Mouse (Mus musculus) MEL (cell line): Measurements from ENCODE around the gene Zxdb.
A peak's percentile ranks its signal among the peaks of the same experiment; 100 is the strongest.

ENCODE experiments used
- BHLHE40 ChIP-seq: IDR thresholded peaks from 2 replicates; pipeline ENCODE4 v1.6.1; 2012; ENCODE audit warnings: low read depth, mild to moderate bottlenecking, inconsistent platforms, low read length, improper control_type of control experiment, borderline replicate concordance
- CTCF ChIP-seq, 3 experiments: IDR thresholded peaks in 2 of 3; conservative IDR thresholded peaks in 1 of 3; 2 replicates each; pipeline ENCODE4 v1.5.1; 2011 to 2012; ENCODE audit warnings: low read length in 3 of 3, low read depth in 2 of 3, mild to moderate bottlenecking in 2 of 3, improper control_type of control experiment in 1 of 3, inconsistent platforms in 1 of 3, mixed read lengths in 1 of 3, moderate library complexity in 1 of 3; ENCODE audit not compliant: control insufficient read depth in 1 of 3, insufficient read depth in 1 of 3, poor library complexity in 1 of 3, severe bottlenecking in 1 of 3
- EP300 ChIP-seq, 2 experiments: IDR thresholded peaks; 2 replicates each; pipeline ENCODE4 v1.6.1; 2011; ENCODE audit warnings: improper control_type of control experiment in 2 of 2, low read length in 2 of 2, low read depth in 1 of 2, mild to moderate bottlenecking in 1 of 2
- ETS1 ChIP-seq: IDR thresholded peaks from 2 replicates; pipeline ENCODE4 v1.6.1; 2012; ENCODE audit warnings: low read depth, mild to moderate bottlenecking, inconsistent platforms, low read length, improper control_type of control experiment, moderate library complexity
- HCFC1 ChIP-seq: IDR thresholded peaks from 2 replicates; pipeline ENCODE4 v1.6.1; 2012; ENCODE audit warnings: low read depth, mild to moderate bottlenecking, inconsistent platforms, low read length, improper control_type of control experiment, moderate library complexity
- MAFK ChIP-seq: IDR thresholded peaks from 2 replicates; pipeline ENCODE4 v1.6.1; 2011; ENCODE audit warnings: low read depth, mild to moderate bottlenecking, low read length, improper control_type of control experiment, borderline replicate concordance
- MYC ChIP-seq: IDR thresholded peaks from 2 replicates; pipeline ENCODE4 v1.6.1; 2011; ENCODE audit warnings: low read depth, mild to moderate bottlenecking, low read length, improper control_type of control experiment, moderate library complexity
- POLR2A ChIP-seq, 2 experiments: IDR thresholded peaks; 2 replicates each; pipeline ENCODE4 v1.6.1; 2011 to 2012; ENCODE audit warnings: low read length in 2 of 2, mild to moderate bottlenecking in 2 of 2, control low read depth in 1 of 2, improper control_type of control experiment in 1 of 2, low read depth in 1 of 2, moderate library complexity in 1 of 2; ENCODE audit not compliant: control insufficient read depth in 1 of 2, insufficient read depth in 1 of 2, poor library complexity in 1 of 2
- POLR2AphosphoS5 ChIP-seq: IDR thresholded peaks from 2 replicates; pipeline ENCODE4 v1.6.1; 2012; ENCODE audit warnings: low read depth, borderline replicate concordance, mild to moderate bottlenecking, inconsistent platforms, low read length, moderate library complexity, mixed read lengths
- TCF12 ChIP-seq: IDR thresholded peaks from 2 replicates; pipeline ENCODE4 v1.6.1; 2014; ENCODE audit warnings: low read depth, mild to moderate bottlenecking, inconsistent platforms, low read length, improper control_type of control experiment, moderate library complexity
- UBTF ChIP-seq: IDR thresholded peaks from 2 replicates; pipeline ENCODE4 v1.6.1; 2012; ENCODE audit warnings: low read depth, mild to moderate bottlenecking, inconsistent platforms, low read length, improper control_type of control experiment, moderate library complexity, borderline replicate concordance; ENCODE audit not compliant: insufficient read depth

DNA sequence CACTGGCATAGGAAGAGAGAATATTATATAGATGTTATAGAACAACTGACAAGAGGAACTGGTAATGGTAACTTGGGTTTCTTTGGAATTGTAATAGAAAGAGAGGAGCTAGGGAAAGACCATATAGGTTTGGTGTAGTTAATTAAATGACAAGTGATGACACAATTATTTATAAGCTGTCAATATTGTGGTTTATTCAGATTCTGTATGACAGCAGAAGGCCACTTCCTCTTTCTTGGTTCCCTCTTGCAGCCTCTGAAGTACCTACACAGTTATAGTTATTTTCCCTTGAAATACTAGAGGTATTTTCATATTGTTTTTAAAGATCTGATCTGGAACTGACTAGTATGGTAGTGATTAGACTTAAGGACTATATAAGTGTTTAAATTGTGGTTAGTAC, 7.2 kb downstream of the Zxdb start:
- TF ChIP-seq POLR2A (IDR thresholded peaks at IDR 0.05; ENCODE audit: control insufficient read depth in 1 of 2, insufficient read depth in 1 of 2, low read depth in 1 of 2, low read length in 2 of 2, poor library complexity in 1 of 2), result no peak
- TF ChIP-seq MAFK, result no peak
- no peak for TF ChIP-seq HCFC1
- no peak for TF ChIP-seq CTCF (IDR thresholded peaks at IDR 0.05 in 2 of 3, conservative IDR thresholded peaks at IDR 0.05 in 1 of 3; ENCODE audit: control insufficient read depth in 1 of 3, insufficient read depth in 1 of 3, low read depth in 2 of 3, low read length in 3 of 3, poor library complexity in 1 of 3, severe bottlenecking in 1 of 3)
- TF ChIP-seq UBTF, result no peak
- TF ChIP-seq POLR2AphosphoS5, result no peak
- TF ChIP-seq EP300 (IDR thresholded peaks at IDR 0.05; ENCODE audit: low read depth in 1 of 2, low read length in 2 of 2), result peak in 1 of 2 experiments; percentile 60; a peak in 1 of 4 replicates
- no peak; the same call in 1 of the 2 replicates for TF ChIP-seq ETS1
- TF ChIP-seq TCF12, result no peak
- TF ChIP-seq BHLHE40, result no peak
- no peak for TF ChIP-seq MYC
